Mouse (Mus musculus) liver, adult 2 months (tissue): ENCODE measurements around the gene Inpp5f.

Experiments used
- CTCF ChIP-seq: fragments of 200-500 bp; IDR thresholded peaks from 2 replicates; pipeline ENCODE4 v1.5.1; 2011; ENCODE audit warnings: low read depth, low read length, control low read depth
- POLR2A ChIP-seq: fragments of 200-500 bp; IDR thresholded peaks from 2 replicates; pipeline ENCODE4 v1.6.1; 2011; ENCODE audit warnings: low read length, control low read depth; ENCODE audit not compliant: insufficient read depth; ENCODE audit errors: extremely low read depth

DNA sequence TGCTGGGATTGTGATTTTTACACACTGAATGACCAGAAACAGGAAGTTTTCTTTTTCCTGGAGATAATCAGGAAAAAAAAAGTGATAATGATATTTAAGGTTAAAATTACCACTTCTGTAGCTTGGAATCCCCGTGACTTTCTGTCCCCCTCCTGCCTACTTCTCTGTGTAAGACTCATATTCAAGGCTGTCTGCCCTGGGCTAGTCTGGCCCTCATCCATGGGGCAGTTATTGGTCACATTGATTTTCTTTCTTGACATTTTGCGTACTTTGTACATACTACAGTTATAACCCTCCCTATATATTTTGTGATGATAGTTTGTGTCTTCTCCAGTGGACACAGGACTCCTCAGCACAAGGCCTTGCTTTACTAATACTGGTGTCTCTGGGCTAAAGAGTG, 2.5 kb downstream of the Inpp5f start:
- TF ChIP-seq CTCF (no peak), POLR2A (no peak)
